Mouse (Mus musculus) midbrain, embryonic 12.5 days (tissue): ENCODE data around the gene Cep112. TPM values are rescaled to one million over a fixed set of nuclear protein-coding genes. Genes with fewer than 3 reads are reported as not detected.
"Not testable (repeated sequence)": the region's sequence is repeated elsewhere in the genome, so short reads cannot be mapped to it uniquely, and the experiment has no call there.

Experiments used
- ATAC-seq: fragments of 200-750 bp; cut with Nextera tagmentation; 2 replicates; pipeline ENCODE4 v1.8.0; 2017; ENCODE audit warnings: low read depth, moderate TSS enrichment, moderate library complexity; ENCODE audit not compliant: low FRiP score
- H3K27ac ChIP-seq: fragments of 300-500 bp; sonication (generic); replicated peaks from 2 replicates; pipeline ENCODE4 v1.5.1; 2016; ENCODE audit warnings: mild to moderate bottlenecking
- H3K27me3 ChIP-seq: fragments of 300-500 bp; sonication (generic); 2 replicates; pipeline ENCODE4 v1.6.1; 2016; ENCODE audit warnings: mild to moderate bottlenecking
- H3K36me3 ChIP-seq: fragments of 300-500 bp; sonication (generic); 2 replicates; pipeline ENCODE4 v1.6.1; 2016
- H3K4me1 ChIP-seq: fragments of 300-500 bp; sonication (generic); 2 replicates; pipeline ENCODE4 v1.6.1; 2016
- H3K4me2 ChIP-seq: fragments of 300-500 bp; sonication (generic); replicated peaks from 2 replicates; pipeline ENCODE4 v1.6.1; 2016; ENCODE audit warnings: mild to moderate bottlenecking, moderate library complexity
- H3K4me3 ChIP-seq: fragments of 300-500 bp; sonication (generic); 2 replicates; pipeline ENCODE4 v1.5.1; 2016; ENCODE audit warnings: mild to moderate bottlenecking
- H3K9ac ChIP-seq: fragments of 300-500 bp; sonication (generic); replicated peaks from 2 replicates; pipeline ENCODE4 v1.6.1; 2016; ENCODE audit warnings: mild to moderate bottlenecking, moderate library complexity
- H3K9me3 ChIP-seq: fragments of 300-500 bp; sonication (generic); 2 replicates; pipeline ENCODE4 v1.6.1; 2016; ENCODE audit warnings: mild to moderate bottlenecking
- whole genome bisulfite sequencing: fragments of 180-500 bp; shearing (Covaris S2); methylation state at CpG from one replicate; pipeline ENCODE4 v1.1.7; 2016; 5-methylcytosine and 5-hydroxymethylcytosine counted together
- polyA plus RNA-seq: library from polyadenylated mRNA; unstranded; fragments of >200 nt; fragmentation: Nextera tagmentation; extraction: Ambion mirVana; gene quantifications from 2 replicates; pipeline ENCODE4 v1.2.1, GENCODE M21; 2016

Cep112 gene
- polyA plus RNA-seq, 1 experiment from 2014 or later, result 30.1 TPM

GRCm38 (mm10) chr11:108865746-108866145 lies 440.8 kb downstream of the Cep112 start:
- H3K4me3 ChIP-seq, result no peak overlapping the region
- WGBS, result 73% methylated on average over 8 of the region's 8 CpGs
- no peak overlapping the region for H3K27ac ChIP-seq
- no peaks in the 10 kb centered on the region for H3K9me3 ChIP-seq
- no peaks in the 10 kb centered on the region for H3K27me3 ChIP-seq
- H3K4me1 ChIP-seq, result peaks cover 6% of the 10 kb centered on the region; the same call in 1 of the 2 replicates
- no peak overlapping the region for H3K4me2 ChIP-seq
- no peaks in the 10 kb centered on the region for H3K36me3 ChIP-seq
- H3K9ac ChIP-seq, result no peak overlapping the region
- ATAC-seq, result no peak

- no peaks in the 10 kb centered on the region for H3K27me3 ChIP-seq
- H3K4me3 ChIP-seq, result no peak overlapping the region
- peaks cover under 1% of the 10 kb centered on the region; the same call in 1 of the 2 replicates for H3K4me1 ChIP-seq
- WGBS, result 87% methylated on average over 6 of the region's 6 CpGs
- H3K36me3 ChIP-seq, result no peaks in the 10 kb centered on the region
- H3K4me2 ChIP-seq, result no peak overlapping the region
- no peak overlapping the region for H3K27ac ChIP-seq
- H3K9ac ChIP-seq, result no peak overlapping the region
- no peak for ATAC-seq
- no peaks in the 10 kb centered on the region for H3K9me3 ChIP-seq
Measured at GRCm38 (mm10) chr11:108867538-108867937, 442.5 kb downstream of the Cep112 start.

- not testable (repeated sequence) for H3K36me3 ChIP-seq, ATAC-seq
- 95% methylated on average over 1 of the region's 1 CpGs for WGBS
Measured at GRCm38 (mm10) chr11:108871284-108871683, 446.3 kb downstream of the Cep112 start.

GRCm38 (mm10) chr11:108871748-108872147 lies 446.8 kb downstream of the Cep112 start:
- Histone ChIP-seq H3K4me3 (no peak overlapping the region), H3K27me3 (no peaks in the 10 kb centered on the region), H3K4me2 (no peak overlapping the region), H3K9ac (no peak overlapping the region), H3K27ac (no peak overlapping the region), H3K4me1 (no peaks in the 10 kb centered on the region), H3K9me3 (no peaks in the 10 kb centered on the region), H3K36me3 (no peaks in the 10 kb centered on the region)
- ATAC-seq, result no peak
- 90% methylated on average over 3 of the region's 3 CpGs for WGBS

More at GRCm38 (mm10) chr11:108871284-108871683, 446.3 kb downstream of the Cep112 start:
- H3K9me3 ChIP-seq, H3K27ac ChIP-seq, H3K4me2 ChIP-seq, H3K4me1 ChIP-seq, H3K4me3 ChIP-seq, H3K9ac ChIP-seq, H3K27me3 ChIP-seq: not testable (repeated sequence)

- Histone ChIP-seq H3K27ac (no peak overlapping the region), H3K9me3 (no peaks in the 10 kb centered on the region), H3K27me3 (no peaks in the 10 kb centered on the region), H3K36me3 (no peaks in the 10 kb centered on the region), H3K4me1 (no peaks in the 10 kb centered on the region), H3K4me2 (no peak overlapping the region), H3K9ac (no peak overlapping the region), H3K4me3 (no peak overlapping the region)
- ATAC-seq, result no peak
- 87% methylated on average over 7 of the region's 7 CpGs for WGBS
Measured at GRCm38 (mm10) chr11:108876633-108877205, 451.7 kb downstream of the Cep112 start.

- Histone ChIP-seq H3K4me3 (no peak overlapping the region), H3K4me1 (no peaks in the 10 kb centered on the region), H3K4me2 (no peak overlapping the region), H3K9me3 (no peaks in the 10 kb centered on the region), H3K36me3 (no peaks in the 10 kb centered on the region), H3K27ac (no peak overlapping the region), H3K9ac (no peak overlapping the region), H3K27me3 (no peaks in the 10 kb centered on the region)
- 84% methylated on average over 5 of the region's 5 CpGs for WGBS
- ATAC-seq, result no peak
Measured at GRCm38 (mm10) chr11:108877520-108877919, 452.5 kb downstream of the Cep112 start.

GRCm38 (mm10) chr11:108880546-108880945 lies 455.6 kb downstream of the Cep112 start:
- 79% methylated on average over 4 of the region's 4 CpGs for WGBS
- Histone ChIP-seq H3K27me3 (no peaks in the 10 kb centered on the region), H3K9me3 (no peaks in the 10 kb centered on the region), H3K36me3 (no peaks in the 10 kb centered on the region), H3K4me3 (no peak overlapping the region), H3K4me1 (peaks cover 4% of the 10 kb centered on the region; the same call in 1 of the 2 replicates), H3K9ac (no peak overlapping the region), H3K4me2 (no peak overlapping the region), H3K27ac (no peak overlapping the region)
- ATAC-seq, result no peak

- Histone ChIP-seq H3K27me3 (no peaks in the 10 kb centered on the region; the same call in 1 of the 2 replicates), H3K4me2 (no peak overlapping the region), H3K4me3 (no peak overlapping the region), H3K27ac (no peak overlapping the region), H3K36me3 (no peaks in the 10 kb centered on the region), H3K9me3 (no peaks in the 10 kb centered on the region), H3K9ac (no peak overlapping the region), H3K4me1 (peaks cover 13% of the 10 kb centered on the region)
- 85% methylated on average over 5 of the region's 5 CpGs for WGBS
- no peak for ATAC-seq
Measured at GRCm38 (mm10) chr11:108881662-108882061, 456.7 kb downstream of the Cep112 start.

- Histone ChIP-seq H3K27ac (peak overlapping the region; percentile 46), H3K9me3 (no peaks in the 10 kb centered on the region), H3K27me3 (peaks cover 8% of the 10 kb centered on the region; the same call in 1 of the 2 replicates), H3K4me2 (no peak overlapping the region), H3K4me3 (no peak overlapping the region), H3K4me1 (peaks cover 29% of the 10 kb centered on the region), H3K9ac (no peak overlapping the region), H3K36me3 (no peaks in the 10 kb centered on the region)
- WGBS, result 11% methylated on average over 19 of the region's 19 CpGs
- peak; percentile 77 for ATAC-seq
Measured at GRCm38 (mm10) chr11:108885276-108885896, 460.4 kb downstream of the Cep112 start.

GRCm38 (mm10) chr11:108886060-108886459 lies 461.1 kb downstream of the Cep112 start:
- 45% methylated on average over 8 of the region's 8 CpGs for WGBS
- H3K4me1 ChIP-seq, result peaks cover 35% of the 10 kb centered on the region
- H3K27ac ChIP-seq, result peak overlapping the region; percentile 70
- H3K36me3 ChIP-seq, result no peaks in the 10 kb centered on the region
- no peak for ATAC-seq
- H3K4me3 ChIP-seq, result no peak overlapping the region
- no peak overlapping the region for H3K4me2 ChIP-seq
- no peaks in the 10 kb centered on the region for H3K9me3 ChIP-seq
- H3K9ac ChIP-seq, result no peak overlapping the region
- H3K27me3 ChIP-seq, result peaks cover 8% of the 10 kb centered on the region; the same call in 1 of the 2 replicates

GRCm38 (mm10) chr11:108889121-108889520 lies 464.1 kb downstream of the Cep112 start:
- Histone ChIP-seq H3K27me3 (peaks cover 23% of the 10 kb centered on the region), H3K36me3 (no peaks in the 10 kb centered on the region), H3K4me1 (peaks cover 63% of the 10 kb centered on the region), H3K9me3 (no peaks in the 10 kb centered on the region), H3K4me3 (no peak overlapping the region), H3K9ac (no peak overlapping the region), H3K27ac (0 out of 2 replicates have a peak overlapping the region, but pooled peaks have one; percentile 36), H3K4me2 (no peak overlapping the region)
- 55% methylated on average over 11 of the region's 11 CpGs for WGBS
- no peak for ATAC-seq

- no peaks in the 10 kb centered on the region for H3K9me3 ChIP-seq
- WGBS, result 10% methylated on average over 16 of the region's 16 CpGs
- peak overlapping the region; percentile 60 for H3K27ac ChIP-seq
- peaks cover 65% of the 10 kb centered on the region for H3K4me1 ChIP-seq
- H3K27me3 ChIP-seq, result peaks cover 28% of the 10 kb centered on the region
- no peak for ATAC-seq
- H3K36me3 ChIP-seq, result no peaks in the 10 kb centered on the region
- H3K9ac ChIP-seq, result peak overlapping the region; percentile 44
- H3K4me3 ChIP-seq, result peak overlapping the region; percentile 38
- H3K4me2 ChIP-seq, result peak overlapping the region; percentile 57
Measured at GRCm38 (mm10) chr11:108890544-108890943, 465.6 kb downstream of the Cep112 start.
